Mouse (Mus musculus): Measurements from ENCODE around the gene Slc2a4. TPM values are rescaled to one million over a fixed set of nuclear protein-coding genes. Genes with fewer than 3 reads are reported as not detected.

Slc2a4 gene
- 7.9 and 9.6 TPM in 2 replicates for polyA plus RNA-seq (2014; fragmentation: Nextera tagmentation; extraction: Ambion mirVana)

GRCm38 (mm10) chr11:69948066-69948762 lies at the start of gene Slc2a4:
Gene Slc2a4 (minus strand): TSS chr11:69948188.
- H3K4me1 ChIP-seq (replicated peaks; ENCODE audit: control insufficient read depth, insufficient read depth, low read length) = peaks cover 6% of the 10 kb centered on the region; the same call in 1 of the 2 replicates
- ATAC-seq (ENCODE audit: low FRiP score) = peak; percentile 95
- no peaks in the 10 kb centered on the region for H3K36me3 ChIP-seq (ENCODE audit: control insufficient read depth, insufficient read depth, low read length)
- no peaks in the 10 kb centered on the region for H3K9me3 ChIP-seq (ENCODE audit: control insufficient read depth, low read length)
- H3K9ac ChIP-seq (ENCODE audit: low read depth, low read length) = peak within 1 kb of the TSS; percentile 56
- peak; percentile 96 for DNase-seq (ENCODE audit: low spot score)
- peak within 1 kb of the TSS; percentile 75 for H3K27ac ChIP-seq (ENCODE audit: low read depth, low read length)
- H3K4me2 ChIP-seq (replicated peaks; ENCODE audit: low read depth, low read length) = peak within 1 kb of the TSS; percentile 61
- under 1% methylated on average over 34 of the region's 34 CpGs for WGBS
- H3K27me3 ChIP-seq (ENCODE audit: control insufficient read depth, insufficient read depth, low read length) = no peaks in the 10 kb centered on the region
- H3K4me3 ChIP-seq (ENCODE audit: low read depth, low read length) = peak within 1 kb of the TSS; percentile 47

GRCm38 (mm10) chr11:69997070-69997509 lies 49.1 kb upstream of the Slc2a4 start:
- H3K4me3 ChIP-seq (ENCODE audit: low read depth, low read length) = peak overlapping the region; percentile 96
- H3K36me3 ChIP-seq (ENCODE audit: control insufficient read depth, insufficient read depth, low read length) = peaks cover 11% of the 10 kb centered on the region
- peak overlapping the region; percentile 48 for H3K4me2 ChIP-seq (replicated peaks; ENCODE audit: low read depth, low read length)
- ATAC-seq (ENCODE audit: low FRiP score) (peak; percentile 50), DNase-seq (ENCODE audit: low spot score) (peak; percentile 87)
- WGBS = under 1% methylated on average over 22 of the region's 44 CpGs
- no peaks in the 10 kb centered on the region for H3K27me3 ChIP-seq (ENCODE audit: control insufficient read depth, insufficient read depth, low read length)
- no peaks in the 10 kb centered on the region for H3K9me3 ChIP-seq (ENCODE audit: control insufficient read depth, low read length)
- H3K27ac ChIP-seq (ENCODE audit: low read depth, low read length) = peak overlapping the region; percentile 96
- H3K4me1 ChIP-seq (replicated peaks; ENCODE audit: control insufficient read depth, insufficient read depth, low read length) = peaks cover 14% of the 10 kb centered on the region
- peak overlapping the region; percentile 97 for H3K9ac ChIP-seq (ENCODE audit: low read depth, low read length)

- H3K27ac ChIP-seq (ENCODE audit: low read depth, low read length) = peak overlapping the region; percentile 96
- H3K4me1 ChIP-seq (replicated peaks; ENCODE audit: control insufficient read depth, insufficient read depth, low read length) = peaks cover 12% of the 10 kb centered on the region
- H3K9me3 ChIP-seq (ENCODE audit: control insufficient read depth, low read length) = no peaks in the 10 kb centered on the region
- H3K4me2 ChIP-seq (replicated peaks; ENCODE audit: low read depth, low read length) = peak overlapping the region; percentile 48
- WGBS = under 1% methylated on average over 53 of the region's 66 CpGs
- H3K9ac ChIP-seq (ENCODE audit: low read depth, low read length) = peak overlapping the region; percentile 97
- DNase-seq (ENCODE audit: low spot score) = no peak
- H3K36me3 ChIP-seq (ENCODE audit: control insufficient read depth, insufficient read depth, low read length) = peaks cover 11% of the 10 kb centered on the region
- peak overlapping the region; percentile 96 for H3K4me3 ChIP-seq (ENCODE audit: low read depth, low read length)
- 0 out of 2 replicates have a peak, but pooled peaks have one; percentile 1 for ATAC-seq (ENCODE audit: low FRiP score)
- no peaks in the 10 kb centered on the region for H3K27me3 ChIP-seq (ENCODE audit: control insufficient read depth, insufficient read depth, low read length)
Observed at GRCm38 (mm10) chr11:69996161-69997061, 48.4 kb upstream of the Slc2a4 start.

- Histone ChIP-seq H3K27ac (ENCODE audit: low read depth, low read length) (peak within 1 kb of the TSS; percentile 96), H3K4me1 (replicated peaks; ENCODE audit: control insufficient read depth, insufficient read depth, low read length) (peaks cover 12% of the 10 kb centered on the region), H3K4me3 (ENCODE audit: low read depth, low read length) (peak within 1 kb of the TSS; percentile 96), H3K9ac (ENCODE audit: low read depth, low read length) (peak within 1 kb of the TSS; percentile 97), H3K27me3 (ENCODE audit: control insufficient read depth, insufficient read depth, low read length) (no peaks in the 10 kb centered on the region), H3K4me2 (replicated peaks; ENCODE audit: low read depth, low read length) (peak within 1 kb of the TSS; percentile 48), H3K9me3 (ENCODE audit: control insufficient read depth, low read length) (no peaks in the 10 kb centered on the region), H3K36me3 (ENCODE audit: control insufficient read depth, insufficient read depth, low read length) (peaks cover 11% of the 10 kb centered on the region)
- DNase-seq (ENCODE audit: low spot score) (peak; percentile 98), ATAC-seq (ENCODE audit: low FRiP score) (peak; percentile 81)
- WGBS = under 1% methylated on average over 35 of the region's 36 CpGs
Observed at GRCm38 (mm10) chr11:69995391-69995960, 47.5 kb upstream of the Slc2a4 start, which contains the start of gene Phf23. Gene Phf23 (plus strand): TSS chr11:69995777.

GRCm38 (mm10) chr11:69994401-69995090 lies 46.6 kb upstream of the Slc2a4 start:
- Histone ChIP-seq H3K36me3 (ENCODE audit: control insufficient read depth, insufficient read depth, low read length) (peaks cover 9% of the 10 kb centered on the region), H3K9me3 (ENCODE audit: control insufficient read depth, low read length) (no peaks in the 10 kb centered on the region), H3K4me1 (replicated peaks; ENCODE audit: control insufficient read depth, insufficient read depth, low read length) (peaks cover 12% of the 10 kb centered on the region), H3K27me3 (ENCODE audit: control insufficient read depth, insufficient read depth, low read length) (no peaks in the 10 kb centered on the region), H3K9ac (ENCODE audit: low read depth, low read length) (no peak overlapping the region), H3K4me2 (replicated peaks; ENCODE audit: low read depth, low read length) (no peak overlapping the region), H3K27ac (ENCODE audit: low read depth, low read length) (no peak overlapping the region), H3K4me3 (ENCODE audit: low read depth, low read length) (peak overlapping the region; percentile 96)
- DNase-seq (ENCODE audit: low spot score) (no peak), ATAC-seq (ENCODE audit: low FRiP score) (no peak)
- 87% methylated on average over 11 of the region's 11 CpGs for WGBS

GRCm38 (mm10) chr11:69992932-69993331 lies 44.9 kb upstream of the Slc2a4 start:
- Histone ChIP-seq H3K4me1 (replicated peaks; ENCODE audit: control insufficient read depth, insufficient read depth, low read length) (peaks cover 12% of the 10 kb centered on the region), H3K4me2 (replicated peaks; ENCODE audit: low read depth, low read length) (peak overlapping the region; percentile 75; the same call in 1 of the 2 replicates), H3K27ac (ENCODE audit: low read depth, low read length) (no peak overlapping the region), H3K9me3 (ENCODE audit: control insufficient read depth, low read length) (no peaks in the 10 kb centered on the region), H3K9ac (ENCODE audit: low read depth, low read length) (no peak overlapping the region), H3K4me3 (ENCODE audit: low read depth, low read length) (peak overlapping the region; percentile 65; the same call in 1 of the 2 replicates), H3K27me3 (ENCODE audit: control insufficient read depth, insufficient read depth, low read length) (no peaks in the 10 kb centered on the region), H3K36me3 (ENCODE audit: control insufficient read depth, insufficient read depth, low read length) (peaks cover 7% of the 10 kb centered on the region; the same call in 1 of the 2 replicates)
- ATAC-seq (ENCODE audit: low FRiP score) (no peak), DNase-seq (ENCODE audit: low spot score) (no peak)
- 92% methylated on average over 3 of the region's 3 CpGs for WGBS

- H3K27ac ChIP-seq (ENCODE audit: low read depth, low read length) = no peak overlapping the region
- peaks cover 7% of the 10 kb centered on the region; the same call in 1 of the 2 replicates for H3K36me3 ChIP-seq (ENCODE audit: control insufficient read depth, insufficient read depth, low read length)
- peak overlapping the region; percentile 75 for H3K4me2 ChIP-seq (replicated peaks; ENCODE audit: low read depth, low read length)
- H3K9ac ChIP-seq (ENCODE audit: low read depth, low read length) = no peak overlapping the region
- peaks cover 8% of the 10 kb centered on the region for H3K4me1 ChIP-seq (replicated peaks; ENCODE audit: control insufficient read depth, insufficient read depth, low read length)
- H3K4me3 ChIP-seq (ENCODE audit: low read depth, low read length) = peak overlapping the region; percentile 65
- ATAC-seq (ENCODE audit: low FRiP score) (no peak), DNase-seq (ENCODE audit: low spot score) (no peak)
- WGBS = 92% methylated on average over 10 of the region's 10 CpGs
- no peaks in the 10 kb centered on the region for H3K27me3 ChIP-seq (ENCODE audit: control insufficient read depth, insufficient read depth, low read length)
- H3K9me3 ChIP-seq (ENCODE audit: control insufficient read depth, low read length) = no peaks in the 10 kb centered on the region
Observed at GRCm38 (mm10) chr11:69992396-69992795, 44.4 kb upstream of the Slc2a4 start.

GRCm38 (mm10) chr11:69991711-69992110 lies 43.7 kb upstream of the Slc2a4 start:
- under 1% methylated on average over 15 of the region's 15 CpGs for WGBS
- Histone ChIP-seq H3K4me1 (replicated peaks; ENCODE audit: control insufficient read depth, insufficient read depth, low read length) (peaks cover 8% of the 10 kb centered on the region), H3K27me3 (ENCODE audit: control insufficient read depth, insufficient read depth, low read length) (no peaks in the 10 kb centered on the region), H3K36me3 (ENCODE audit: control insufficient read depth, insufficient read depth, low read length) (peaks cover 7% of the 10 kb centered on the region; the same call in 1 of the 2 replicates), H3K4me2 (replicated peaks; ENCODE audit: low read depth, low read length) (peak overlapping the region; percentile 75), H3K27ac (ENCODE audit: low read depth, low read length) (peak overlapping the region; percentile 80), H3K9me3 (ENCODE audit: control insufficient read depth, low read length) (no peaks in the 10 kb centered on the region), H3K4me3 (ENCODE audit: low read depth, low read length) (peak overlapping the region; percentile 65), H3K9ac (ENCODE audit: low read depth, low read length) (peak overlapping the region; percentile 85)
- ATAC-seq (ENCODE audit: low FRiP score) (0 out of 2 replicates have a peak, but pooled peaks have one; percentile 18), DNase-seq (ENCODE audit: low spot score) (no peak)
